Mouse (Mus musculus): ENCODE measurements at regions not wholly inside any gene's neighbourhood (a gene's known extent, or its start where the extent isn't known, plus 50 kb on each side); places are given as distances from the start of the nearest gene placed in this dataset.
"Not testable (repeated sequence)": the region's sequence is repeated elsewhere in the genome, so short reads cannot be mapped to it uniquely, and the experiment has no call there.

GRCm38 (mm10) chr17:15242976-15243635 is 133.6 kb downstream of the Dll1 start:
- 0 out of 2 replicates have a peak, but pooled peaks cover under 1% of the 10 kb centered on the region for H3K27me3 ChIP-seq
- WGBS, result 72% methylated on average over 6 of the region's 6 CpGs
- H3K36me3 ChIP-seq, result no peaks in the 10 kb centered on the region
- H3K4me3 ChIP-seq, result no peak overlapping the region
- H3K27ac ChIP-seq, result no peak overlapping the region
- H3K9ac ChIP-seq, result no peak overlapping the region
- ATAC-seq (ENCODE audit: insufficient number of reproducible peaks, insufficient read depth, low FRiP score, low TSS enrichment), result no peak
- peaks cover 6% of the 10 kb centered on the region for H3K4me1 ChIP-seq
- H3K9me3 ChIP-seq, result no peaks in the 10 kb centered on the region
- H3K4me2 ChIP-seq (replicated peaks), result no peak overlapping the region

DNA sequence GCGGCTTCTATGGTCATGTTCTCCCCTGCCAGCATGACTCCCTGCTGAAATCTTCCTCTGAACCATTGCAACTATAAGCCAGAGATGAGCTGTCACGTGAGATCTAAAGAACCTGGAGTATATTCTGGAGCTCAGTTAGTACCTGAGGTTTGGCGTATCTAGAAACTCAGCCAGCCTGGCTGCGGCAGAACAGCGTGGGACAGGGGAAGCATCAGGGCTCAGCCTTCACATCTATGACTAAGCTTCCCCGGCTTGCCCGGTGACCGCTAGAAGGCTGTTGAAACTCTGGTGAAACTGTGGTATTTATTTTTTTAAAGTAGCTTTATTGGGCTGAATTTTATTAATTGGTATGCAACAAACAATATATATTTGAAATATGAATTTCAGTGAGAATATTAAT is 134.3 kb downstream of the Dll1 start:
- no peak for ATAC-seq (ENCODE audit: insufficient number of reproducible peaks, insufficient read depth, low FRiP score, low TSS enrichment)
- Histone ChIP-seq H3K4me2 (replicated peaks) (no peak overlapping the region), H3K9ac (no peak overlapping the region), H3K27me3 (no peaks in the 10 kb centered on the region), H3K27ac (no peak overlapping the region), H3K4me3 (no peak overlapping the region), H3K4me1 (no peaks in the 10 kb centered on the region), H3K9me3 (no peaks in the 10 kb centered on the region), H3K36me3 (no peaks in the 10 kb centered on the region)
- WGBS, result 85% methylated on average over 8 of the region's 8 CpGs

GRCm38 (mm10) chr17:15241491-15241890 is 135.2 kb downstream of the Dll1 start:
- H3K4me3 ChIP-seq, result no peak overlapping the region
- no peak overlapping the region for H3K4me2 ChIP-seq (replicated peaks)
- H3K4me1 ChIP-seq, result no peaks in the 10 kb centered on the region
- no peaks in the 10 kb centered on the region for H3K27me3 ChIP-seq
- H3K36me3 ChIP-seq, result no peaks in the 10 kb centered on the region
- H3K9ac ChIP-seq, result no peak overlapping the region
- WGBS, result 69% methylated on average over 1 of the region's 1 CpGs
- no peak for ATAC-seq (ENCODE audit: insufficient number of reproducible peaks, insufficient read depth, low FRiP score, low TSS enrichment)
- no peak overlapping the region for H3K27ac ChIP-seq
- no peaks in the 10 kb centered on the region for H3K9me3 ChIP-seq

GRCm38 (mm10) chr17:15240641-15241040 is 136.0 kb downstream of the Dll1 start:
- H3K4me2 ChIP-seq (replicated peaks); H3K36me3 ChIP-seq; H3K27me3 ChIP-seq; H3K4me1 ChIP-seq; H3K9me3 ChIP-seq; H3K27ac ChIP-seq; ATAC-seq (ENCODE audit: insufficient number of reproducible peaks, insufficient read depth, low FRiP score, low TSS enrichment); H3K4me3 ChIP-seq; H3K9ac ChIP-seq: not testable (repeated sequence)
- WGBS, result 65% methylated on average over 12 of the region's 12 CpGs

DNA sequence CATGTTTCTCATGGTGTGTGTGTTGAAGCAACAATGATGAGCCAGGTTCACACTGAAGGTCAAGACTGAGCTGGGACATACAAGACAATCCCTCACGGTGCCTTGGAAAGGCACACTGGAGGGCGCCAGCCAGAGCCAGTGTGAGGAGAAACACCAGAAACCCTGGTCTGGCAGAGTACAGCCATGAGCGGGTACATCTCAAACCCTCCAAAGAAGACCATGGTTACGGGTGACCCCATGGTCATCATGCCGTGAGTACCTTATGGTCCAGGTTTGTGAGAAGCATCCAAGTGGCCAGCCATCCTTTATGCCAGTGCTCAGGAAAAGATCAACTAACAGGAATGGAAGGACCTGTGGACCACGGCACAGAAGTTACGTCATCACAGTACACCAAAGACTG is 136.7 kb downstream of the Dll1 start:
- WGBS, result 95% methylated on average over 7 of the region's 7 CpGs
- no peak for ATAC-seq (ENCODE audit: insufficient number of reproducible peaks, insufficient read depth, low FRiP score, low TSS enrichment)
- Histone ChIP-seq H3K9ac (no peak overlapping the region), H3K4me2 (replicated peaks) (no peak overlapping the region), H3K4me3 (no peak overlapping the region), H3K4me1 (no peaks in the 10 kb centered on the region), H3K9me3 (no peaks in the 10 kb centered on the region), H3K36me3 (no peaks in the 10 kb centered on the region), H3K27me3 (no peaks in the 10 kb centered on the region), H3K27ac (no peak overlapping the region)

- Histone ChIP-seq H3K4me3 (no peak overlapping the region), H3K4me2 (replicated peaks) (no peak overlapping the region), H3K9ac (no peak overlapping the region), H3K27ac (no peak overlapping the region), H3K27me3 (no peaks in the 10 kb centered on the region), H3K4me1 (no peaks in the 10 kb centered on the region), H3K36me3 (no peaks in the 10 kb centered on the region), H3K9me3 (no peaks in the 10 kb centered on the region)
- ATAC-seq (ENCODE audit: insufficient number of reproducible peaks, insufficient read depth, low FRiP score, low TSS enrichment), result no peak
- WGBS, result 70% methylated on average over 6 of the region's 6 CpGs
Observed at GRCm38 (mm10) chr17:15235041-15235440, 141.6 kb downstream of the Dll1 start.

GRCm38 (mm10) chr17:15231175-15231574 is 145.5 kb downstream of the Dll1 start:
- H3K4me2 ChIP-seq (replicated peaks), result no peak overlapping the region
- no peaks in the 10 kb centered on the region for H3K9me3 ChIP-seq
- 50% methylated on average over 5 of the region's 5 CpGs for WGBS
- H3K27me3 ChIP-seq, result no peaks in the 10 kb centered on the region
- no peaks in the 10 kb centered on the region for H3K36me3 ChIP-seq
- H3K27ac ChIP-seq, result no peak overlapping the region
- no peak for ATAC-seq (ENCODE audit: insufficient number of reproducible peaks, insufficient read depth, low FRiP score, low TSS enrichment)
- no peak overlapping the region for H3K4me3 ChIP-seq
- no peak overlapping the region for H3K9ac ChIP-seq
- no peaks in the 10 kb centered on the region for H3K4me1 ChIP-seq

- no peaks in the 10 kb centered on the region for H3K27me3 ChIP-seq
- H3K9me3 ChIP-seq, result no peaks in the 10 kb centered on the region
- H3K4me2 ChIP-seq (replicated peaks), result no peak overlapping the region
- H3K36me3 ChIP-seq, result no peaks in the 10 kb centered on the region
- H3K4me3 ChIP-seq, result no peak overlapping the region
- ATAC-seq (ENCODE audit: insufficient number of reproducible peaks, insufficient read depth, low FRiP score, low TSS enrichment), result no peak
- no peak overlapping the region for H3K27ac ChIP-seq
- no peaks in the 10 kb centered on the region for H3K4me1 ChIP-seq
- H3K9ac ChIP-seq, result no peak overlapping the region
- 74% methylated on average over 6 of the region's 6 CpGs for WGBS
Observed at GRCm38 (mm10) chr17:15229159-15229558, 147.5 kb downstream of the Dll1 start.

GRCm38 (mm10) chr17:15228077-15228476 is 148.6 kb downstream of the Dll1 start:
- Histone ChIP-seq H3K27me3 (no peaks in the 10 kb centered on the region), H3K4me3 (no peak overlapping the region), H3K27ac (no peak overlapping the region), H3K36me3 (no peaks in the 10 kb centered on the region), H3K9ac (no peak overlapping the region), H3K4me1 (no peaks in the 10 kb centered on the region), H3K4me2 (replicated peaks) (no peak overlapping the region), H3K9me3 (no peaks in the 10 kb centered on the region)
- no peak for ATAC-seq (ENCODE audit: insufficient number of reproducible peaks, insufficient read depth, low FRiP score, low TSS enrichment)
- 77% methylated on average over 8 of the region's 8 CpGs for WGBS

- Histone ChIP-seq H3K36me3 (no peaks in the 10 kb centered on the region), H3K4me2 (replicated peaks) (no peak overlapping the region), H3K9ac (no peak overlapping the region), H3K27ac (no peak overlapping the region), H3K9me3 (no peaks in the 10 kb centered on the region), H3K27me3 (no peaks in the 10 kb centered on the region), H3K4me1 (no peaks in the 10 kb centered on the region), H3K4me3 (no peak overlapping the region)
- no peak for ATAC-seq (ENCODE audit: insufficient number of reproducible peaks, insufficient read depth, low FRiP score, low TSS enrichment)
- WGBS, result 93% methylated on average over 10 of the region's 10 CpGs
Observed at GRCm38 (mm10) chr17:15223826-15224225, 152.8 kb downstream of the Dll1 start.

- Histone ChIP-seq H3K4me3 (no peak overlapping the region), H3K9ac (no peak overlapping the region), H3K27ac (no peak overlapping the region), H3K27me3 (no peaks in the 10 kb centered on the region), H3K36me3 (no peaks in the 10 kb centered on the region), H3K4me2 (replicated peaks) (no peak overlapping the region), H3K4me1 (no peaks in the 10 kb centered on the region), H3K9me3 (no peaks in the 10 kb centered on the region)
- ATAC-seq (ENCODE audit: insufficient number of reproducible peaks, insufficient read depth, low FRiP score, low TSS enrichment), result no peak
- 84% methylated on average over 3 of the region's 3 CpGs for WGBS
Observed at GRCm38 (mm10) chr17:15222923-15223322, 153.7 kb downstream of the Dll1 start.

DNA sequence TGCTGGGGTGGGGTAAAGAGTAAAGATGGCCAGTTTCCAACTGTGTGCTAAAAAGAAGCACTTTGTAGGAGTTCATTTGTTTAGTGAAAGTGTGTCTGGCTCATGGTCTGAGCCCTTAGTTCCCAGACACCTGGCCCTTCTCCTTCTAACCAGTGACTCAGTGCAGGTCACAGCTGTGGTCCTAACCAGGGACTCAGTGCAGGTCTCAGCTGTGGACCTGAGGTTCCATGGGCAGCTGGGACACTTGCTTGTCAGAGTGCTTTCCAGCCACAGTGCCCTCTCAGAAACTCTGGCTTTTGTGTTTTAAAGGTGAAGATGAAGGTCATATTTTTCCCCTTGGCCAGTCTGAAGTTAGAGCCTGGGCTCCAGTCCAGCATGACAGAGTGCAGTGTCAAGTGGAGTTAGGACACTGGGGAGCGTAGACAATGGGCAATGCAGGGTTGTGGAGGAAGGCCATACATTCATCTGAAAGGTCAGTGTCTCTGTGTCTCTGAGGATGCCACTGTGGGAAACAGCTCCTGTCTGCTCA is 162.5 kb downstream of the Dll1 start:
- ATAC-seq (ENCODE audit: insufficient number of reproducible peaks, insufficient read depth, low FRiP score, low TSS enrichment), result no peak
- no peaks in the 10 kb centered on the region for H3K36me3 ChIP-seq
- WGBS, result 87% methylated on average over 1 of the region's 1 CpGs
- H3K9ac ChIP-seq, result no peak overlapping the region
- H3K27me3 ChIP-seq, result no peaks in the 10 kb centered on the region
- no peaks in the 10 kb centered on the region for H3K4me1 ChIP-seq
- H3K27ac ChIP-seq, result no peak overlapping the region
- H3K4me3 ChIP-seq, result no peak overlapping the region
- no peak overlapping the region for H3K4me2 ChIP-seq (replicated peaks)
- H3K9me3 ChIP-seq, result no peaks in the 10 kb centered on the region

Measured in embryonic facial prominence, embryonic 12.5 days (tissue).